Mouse (Mus musculus) hindbrain, embryonic 15.5 days (tissue): ENCODE results near the gene Gm1113. TPM values are rescaled to one million over a fixed set of nuclear protein-coding genes. Genes with fewer than 3 reads are reported as not detected.
A peak's percentile ranks its signal among the peaks of the same experiment; 100 is the strongest.

ENCODE experiments used
- ATAC-seq: fragments of 200-750 bp; cut with Nextera tagmentation; 2 replicates; pipeline ENCODE4 v1.8.0; 2017; ENCODE audit warnings: low read depth, moderate number of reproducible peaks, moderate TSS enrichment; ENCODE audit not compliant: low FRiP score
- H3K27ac ChIP-seq: fragments of 300-500 bp; sonication (generic); replicated peaks from 2 replicates; pipeline ENCODE4 v1.5.1; 2015; ENCODE audit warnings: mild to moderate bottlenecking, inconsistent platforms
- H3K27me3 ChIP-seq: fragments of 300-500 bp; sonication (generic); 2 replicates; pipeline ENCODE4 v1.6.1; 2015; ENCODE audit warnings: control low read depth, inconsistent platforms
- H3K36me3 ChIP-seq: fragments of 300-500 bp; sonication (generic); 2 replicates; pipeline ENCODE4 v1.6.1; 2015; ENCODE audit warnings: control low read depth, inconsistent platforms
- H3K4me1 ChIP-seq: fragments of 300-500 bp; sonication (generic); replicated peaks from 2 replicates; pipeline ENCODE4 v1.6.1; 2015; ENCODE audit warnings: control low read depth, inconsistent platforms
- H3K4me2 ChIP-seq: fragments of 300-500 bp; sonication (generic); 2 replicates; pipeline ENCODE4 v1.6.1; 2015; ENCODE audit warnings: moderate library complexity, mild to moderate bottlenecking, inconsistent platforms
- H3K4me3 ChIP-seq: fragments of 300-500 bp; sonication (generic); 2 replicates; pipeline ENCODE4 v1.5.1; 2015; ENCODE audit warnings: mild to moderate bottlenecking, inconsistent platforms
- H3K9ac ChIP-seq: fragments of 300-500 bp; sonication (generic); 2 replicates; pipeline ENCODE4 v1.6.1; 2015; ENCODE audit warnings: inconsistent platforms
- H3K9me3 ChIP-seq: fragments of 300-500 bp; sonication (generic); 2 replicates; pipeline ENCODE4 v1.6.1; 2016; ENCODE audit warnings: control low read depth, inconsistent platforms
- WGBS: fragments of 180-500 bp; shearing (Covaris S2); methylation state at CpG from one replicate; pipeline ENCODE4 v1.1.7; 2015; 5-methylcytosine and 5-hydroxymethylcytosine counted together
- polyA plus RNA-seq: library from polyadenylated mRNA; unstranded; fragments of >200 nt; fragmentation: Nextera tagmentation; extraction: Ambion mirVana; gene quantifications from 2 replicates; pipeline ENCODE4 v1.2.1, GENCODE M21; 2015

Gene Gm1113
- polyA plus RNA-seq, 1 experiment from 2014 or later: not detected

DNA sequence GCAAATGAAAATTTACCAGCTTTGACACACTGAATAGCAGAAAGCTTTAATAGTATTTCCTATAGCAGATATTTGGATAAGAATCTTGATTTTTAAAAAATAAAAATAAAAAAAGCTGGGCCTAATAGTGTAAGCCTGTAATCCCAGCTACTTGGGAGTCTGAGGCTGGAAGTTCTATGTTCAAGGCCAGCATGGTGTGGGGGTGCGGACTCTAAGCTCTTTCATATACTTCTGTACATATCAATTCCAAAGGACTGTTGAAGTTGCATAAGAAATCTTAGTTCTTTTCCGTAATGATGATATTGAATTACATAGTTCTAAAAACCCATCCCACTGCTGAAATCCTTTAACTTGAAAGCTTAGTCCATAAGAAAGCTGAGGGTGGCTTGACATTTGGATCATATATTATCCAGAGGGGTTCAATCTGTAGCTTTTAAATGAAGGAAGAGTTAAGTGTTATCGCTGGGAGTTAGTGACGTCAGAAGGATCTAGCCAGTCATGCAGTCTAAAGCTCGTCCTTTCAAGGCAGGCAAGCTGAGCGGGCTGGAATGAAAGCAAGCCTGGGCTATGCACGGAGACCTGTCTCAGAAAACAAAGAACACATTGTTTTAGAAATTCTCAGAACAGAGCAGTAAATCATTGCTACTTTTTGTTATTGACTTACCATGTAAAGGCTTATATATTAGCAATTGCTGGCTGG, 24.9 kb downstream of the Gm1113 start:
- Histone ChIP-seq H3K9ac (no peak overlapping the region), H3K4me2 (no peak overlapping the region), H3K27me3 (no peaks in the 10 kb centered on the region), H3K4me1 (no peaks in the 10 kb centered on the region), H3K4me3 (no peak overlapping the region), H3K27ac (no peak overlapping the region), H3K36me3 (peaks cover 15% of the 10 kb centered on the region), H3K9me3 (no peaks in the 10 kb centered on the region)
- 47% methylated on average over 7 of the region's 7 CpGs for WGBS
- ATAC-seq: no peak

DNA sequence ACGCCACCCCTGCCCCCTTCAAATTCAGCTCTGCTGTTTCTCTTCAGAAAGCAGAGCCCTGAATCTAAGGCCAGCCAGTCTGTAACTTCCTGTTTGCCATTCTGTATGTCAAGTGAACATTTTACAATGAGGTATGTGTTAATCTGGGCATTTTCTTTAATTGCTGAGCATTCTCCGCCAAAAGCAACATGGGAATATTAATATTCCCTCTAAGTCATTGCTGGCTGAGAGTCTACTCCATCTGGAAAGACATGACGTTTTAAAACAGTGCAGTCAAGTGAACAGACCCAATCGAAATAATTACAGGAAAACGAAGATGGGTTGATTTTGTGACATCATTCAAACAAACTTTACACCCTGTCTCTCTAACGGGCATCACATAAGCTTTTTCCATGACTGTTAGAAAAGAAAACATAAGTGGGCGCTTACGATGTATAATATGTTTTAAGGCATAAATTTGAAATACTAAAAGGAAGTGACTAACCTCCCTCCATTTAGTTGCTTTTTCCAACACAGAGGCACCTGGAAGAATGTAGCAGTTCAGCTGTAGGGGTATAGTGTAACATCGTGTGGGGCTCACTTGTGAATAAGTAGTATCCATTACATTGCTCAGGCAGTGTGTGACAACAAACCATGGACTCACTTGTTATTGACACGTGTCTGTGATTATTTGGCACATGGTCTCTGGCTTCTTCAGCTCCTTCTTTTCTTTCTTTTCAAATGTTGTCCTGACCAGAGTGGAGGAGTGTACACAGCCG, 26.8 kb downstream of the Gm1113 start:
- Histone ChIP-seq H3K27me3 (no peaks in the 10 kb centered on the region), H3K4me3 (no peak overlapping the region), H3K4me1 (no peaks in the 10 kb centered on the region), H3K4me2 (no peak overlapping the region), H3K27ac (no peak overlapping the region), H3K9ac (no peak overlapping the region), H3K36me3 (peaks cover 23% of the 10 kb centered on the region; the same call in 1 of the 2 replicates), H3K9me3 (no peaks in the 10 kb centered on the region)
- no peak for ATAC-seq
- 79% methylated on average over 11 of the region's 11 CpGs for WGBS

DNA sequence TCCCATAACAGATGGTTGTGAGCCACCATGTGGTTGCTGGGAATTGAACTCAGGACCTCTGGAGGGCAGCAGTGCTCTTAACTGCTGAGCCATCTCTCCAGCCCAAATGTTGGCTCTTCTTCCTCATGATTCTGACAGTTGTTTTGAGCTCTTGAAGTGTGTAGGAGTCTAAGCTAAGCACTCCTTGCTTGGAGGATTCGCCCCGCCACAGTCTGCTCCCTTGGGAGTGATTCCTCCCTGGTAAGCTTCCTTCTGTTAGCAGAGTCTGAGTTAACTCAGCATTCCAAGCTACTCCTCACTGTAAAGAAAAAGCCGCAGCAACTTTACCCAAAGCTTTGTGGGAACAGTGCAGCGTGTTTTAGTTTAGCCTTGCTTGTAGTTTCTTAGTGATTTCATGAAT, 29.6 kb downstream of the Gm1113 start:
- peaks cover 34% of the 10 kb centered on the region for H3K36me3 ChIP-seq
- no peak overlapping the region for H3K4me2 ChIP-seq
- H3K9me3 ChIP-seq: no peaks in the 10 kb centered on the region
- no peaks in the 10 kb centered on the region for H3K4me1 ChIP-seq
- no peak for ATAC-seq
- WGBS: 91% methylated on average over 4 of the region's 4 CpGs
- H3K4me3 ChIP-seq: no peak overlapping the region
- no peaks in the 10 kb centered on the region for H3K27me3 ChIP-seq
- H3K27ac ChIP-seq: no peak overlapping the region
- H3K9ac ChIP-seq: no peak overlapping the region

DNA sequence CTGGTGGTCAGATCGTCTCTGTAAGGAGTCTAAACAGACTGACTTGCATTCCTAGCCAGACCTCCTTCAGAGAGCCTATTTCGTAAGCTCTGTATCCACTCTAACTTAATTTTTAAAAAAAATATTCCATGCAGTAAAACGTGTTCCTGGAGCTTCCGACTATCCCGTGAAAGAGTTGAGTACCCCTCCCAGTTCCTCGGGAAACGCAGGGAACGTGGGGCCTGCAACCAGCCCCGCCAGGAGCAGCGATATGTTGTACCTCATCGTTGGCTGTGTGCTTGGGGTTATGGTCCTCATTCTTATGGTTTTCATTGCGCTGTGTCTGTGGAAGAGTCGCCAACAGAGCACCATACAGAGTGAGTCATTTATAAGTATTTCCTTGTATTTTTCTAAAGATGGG, 31.5 kb downstream of the Gm1113 start:
- WGBS: 85% methylated on average over 13 of the region's 13 CpGs
- H3K9me3 ChIP-seq: no peaks in the 10 kb centered on the region
- H3K27ac ChIP-seq: no peak overlapping the region
- no peaks in the 10 kb centered on the region for H3K4me1 ChIP-seq
- no peak overlapping the region for H3K4me3 ChIP-seq
- H3K4me2 ChIP-seq: no peak overlapping the region
- ATAC-seq: no peak
- H3K27me3 ChIP-seq: no peaks in the 10 kb centered on the region
- peaks cover 34% of the 10 kb centered on the region for H3K36me3 ChIP-seq
- H3K9ac ChIP-seq: no peak overlapping the region

DNA sequence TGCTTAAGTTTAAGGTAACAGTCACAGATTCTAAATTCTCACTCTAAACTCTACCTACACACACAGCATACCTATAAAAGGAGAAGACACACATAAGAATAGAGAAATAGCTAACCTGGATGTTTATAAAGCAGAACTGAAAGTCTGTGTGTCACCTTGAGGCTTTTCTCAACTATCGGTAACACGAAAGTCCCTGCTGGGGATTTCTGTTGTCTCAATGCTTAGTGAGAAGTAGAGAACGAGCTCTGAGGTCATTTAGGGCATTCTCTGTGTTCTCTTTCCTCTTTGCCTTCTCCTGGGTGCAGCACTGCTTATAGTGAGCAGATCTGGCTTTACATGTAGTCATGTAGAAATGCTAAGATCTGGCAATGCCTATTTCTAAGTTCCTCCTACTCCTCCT, 34.1 kb downstream of the Gm1113 start:
- Histone ChIP-seq H3K9me3 (no peaks in the 10 kb centered on the region), H3K4me3 (no peak overlapping the region), H3K4me2 (no peak overlapping the region), H3K27me3 (no peaks in the 10 kb centered on the region), H3K36me3 (peaks cover 42% of the 10 kb centered on the region), H3K4me1 (no peaks in the 10 kb centered on the region), H3K9ac (no peak overlapping the region), H3K27ac (no peak overlapping the region)
- ATAC-seq: no peak
- WGBS: 87% methylated on average over 3 of the region's 3 CpGs

DNA sequence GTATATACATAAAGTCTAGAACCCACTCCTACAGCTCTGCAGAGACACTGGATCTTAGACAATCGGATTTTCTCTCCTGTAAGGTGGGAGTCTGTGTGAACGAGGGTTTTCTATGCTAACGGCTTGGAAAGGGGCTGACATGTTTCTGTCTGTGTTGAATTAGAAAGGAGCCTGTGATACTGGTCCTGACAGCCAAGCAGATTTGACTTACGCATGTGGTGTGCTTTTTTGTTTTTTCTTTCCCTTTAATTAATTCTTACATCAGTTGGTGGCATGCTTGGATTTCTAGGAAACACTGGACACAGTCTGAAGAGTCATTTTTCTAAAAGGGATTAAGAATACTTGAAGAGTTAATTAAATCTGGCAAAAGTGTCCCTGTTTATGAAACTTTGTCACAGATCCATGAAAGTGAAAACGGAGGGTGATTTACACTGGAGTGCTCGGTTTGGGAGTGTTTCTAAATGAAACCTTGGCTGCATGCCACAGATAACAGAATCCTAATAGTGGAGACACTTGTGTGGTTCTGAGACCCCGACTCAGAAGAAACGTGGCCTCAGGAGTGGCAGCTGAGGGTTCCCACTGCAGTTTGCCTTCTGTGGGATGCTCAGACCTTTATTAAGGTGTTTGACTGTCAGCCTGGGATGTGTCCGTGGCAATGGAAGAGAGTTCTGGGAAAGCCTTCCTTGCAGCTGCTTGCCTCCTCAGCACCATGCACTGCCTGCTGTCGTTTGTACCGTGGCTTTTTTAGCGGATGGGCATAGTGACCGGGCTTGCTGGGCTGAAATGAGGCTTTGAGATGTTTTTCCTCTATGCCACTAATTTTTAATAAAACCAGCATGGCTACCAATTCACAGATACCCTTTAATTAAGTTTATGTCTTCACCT, 35.8 kb downstream of the Gm1113 start:
- ATAC-seq: no peak
- no peaks in the 10 kb centered on the region for H3K27me3 ChIP-seq
- H3K4me2 ChIP-seq: 0 out of 2 replicates have a peak overlapping the region, but pooled peaks have one; percentile 13
- no peak overlapping the region for H3K9ac ChIP-seq
- WGBS: 60% methylated on average over 13 of the region's 13 CpGs
- H3K4me1 ChIP-seq: no peaks in the 10 kb centered on the region
- no peak overlapping the region for H3K4me3 ChIP-seq
- peaks cover 37% of the 10 kb centered on the region for H3K36me3 ChIP-seq
- H3K9me3 ChIP-seq: no peaks in the 10 kb centered on the region
- H3K27ac ChIP-seq: no peak overlapping the region

DNA sequence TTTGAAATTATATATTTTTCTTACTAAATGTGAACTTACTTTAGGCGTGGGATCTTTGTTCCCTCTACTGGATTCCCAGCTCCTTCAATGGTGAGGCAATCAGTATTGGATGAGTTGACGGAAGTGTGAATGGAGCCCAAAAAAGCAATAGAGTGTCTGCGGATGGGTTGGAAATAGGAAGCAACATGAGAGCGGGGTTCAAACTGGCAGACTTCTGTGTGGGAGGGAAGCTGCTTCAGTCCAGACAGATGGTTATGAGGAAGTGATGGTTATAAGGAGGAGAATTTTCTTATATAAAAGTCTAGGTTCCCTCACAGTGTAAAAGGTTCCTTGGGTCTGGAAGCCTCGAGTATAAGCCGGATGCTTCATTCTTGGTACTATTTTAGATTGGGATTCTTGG, 38.6 kb downstream of the Gm1113 start:
- H3K27ac ChIP-seq: no peak overlapping the region
- no peak overlapping the region for H3K4me2 ChIP-seq
- H3K4me3 ChIP-seq: no peak overlapping the region
- H3K27me3 ChIP-seq: no peaks in the 10 kb centered on the region
- H3K9ac ChIP-seq: no peak overlapping the region
- WGBS: 93% methylated on average over 6 of the region's 6 CpGs
- no peak for ATAC-seq
- H3K9me3 ChIP-seq: no peaks in the 10 kb centered on the region
- no peaks in the 10 kb centered on the region for H3K4me1 ChIP-seq
- peaks cover 27% of the 10 kb centered on the region for H3K36me3 ChIP-seq

DNA sequence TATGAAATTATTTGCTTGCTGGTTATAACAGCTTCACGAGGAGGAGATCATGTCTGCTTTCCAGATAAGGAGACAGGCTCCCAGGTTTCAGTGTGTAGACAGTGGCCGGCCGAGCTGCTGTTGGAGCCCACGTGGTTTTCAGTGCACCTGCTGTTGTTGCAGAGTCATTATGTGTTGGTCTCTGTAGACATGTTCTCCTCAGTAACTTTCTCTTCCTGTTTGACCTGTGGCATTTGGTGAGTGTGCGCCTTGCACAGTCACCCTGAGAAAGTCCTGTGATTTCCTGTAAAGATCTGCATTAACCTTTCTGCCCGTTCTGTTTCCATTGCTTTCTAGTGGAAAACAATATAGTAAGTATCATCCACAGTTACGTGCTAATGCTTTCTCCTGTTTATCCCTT, 42.7 kb downstream of the Gm1113 start:
- Histone ChIP-seq H3K36me3 (peaks cover 28% of the 10 kb centered on the region), H3K4me2 (no peak overlapping the region), H3K27ac (no peak overlapping the region), H3K9ac (no peak overlapping the region), H3K4me3 (no peak overlapping the region), H3K27me3 (no peaks in the 10 kb centered on the region), H3K4me1 (no peaks in the 10 kb centered on the region), H3K9me3 (no peaks in the 10 kb centered on the region)
- no peak for ATAC-seq
- 91% methylated on average over 7 of the region's 7 CpGs for WGBS

DNA sequence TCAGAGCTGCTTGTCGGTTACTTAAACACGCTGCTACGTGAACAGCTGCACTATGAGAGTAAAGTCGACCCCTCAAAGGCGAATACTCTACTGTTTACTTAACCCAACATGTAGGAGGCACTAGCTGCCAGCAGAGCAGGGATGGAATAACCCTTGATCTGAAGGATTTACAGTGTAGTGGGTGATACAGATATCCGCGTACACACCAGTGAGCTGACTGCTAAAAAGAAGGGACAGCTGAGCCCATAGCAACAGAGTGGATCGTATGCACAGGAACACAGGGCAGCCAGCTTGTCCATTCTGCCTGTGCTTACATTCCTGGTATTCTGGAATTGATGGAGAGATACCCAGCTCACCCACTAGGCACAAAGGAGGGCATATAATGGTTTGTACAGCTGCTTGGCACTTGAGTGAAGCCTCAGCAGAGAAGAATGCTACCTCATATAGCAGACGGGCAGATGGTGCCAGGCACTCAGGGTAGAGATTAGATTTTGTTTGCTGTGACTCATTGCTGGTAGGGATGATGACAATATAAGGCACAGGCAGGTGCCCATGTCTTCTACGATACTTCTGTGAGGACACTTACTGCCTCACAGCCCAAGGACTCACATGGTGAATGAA, 43.9 kb downstream of the Gm1113 start:
- H3K4me2 ChIP-seq: no peak overlapping the region
- peaks cover 19% of the 10 kb centered on the region for H3K36me3 ChIP-seq
- no peaks in the 10 kb centered on the region for H3K4me1 ChIP-seq
- H3K27me3 ChIP-seq: no peaks in the 10 kb centered on the region
- H3K4me3 ChIP-seq: no peak overlapping the region
- no peak overlapping the region for H3K27ac ChIP-seq
- no peaks in the 10 kb centered on the region for H3K9me3 ChIP-seq
- 85% methylated on average over 10 of the region's 10 CpGs for WGBS
- ATAC-seq: no peak
- H3K9ac ChIP-seq: no peak overlapping the region

DNA sequence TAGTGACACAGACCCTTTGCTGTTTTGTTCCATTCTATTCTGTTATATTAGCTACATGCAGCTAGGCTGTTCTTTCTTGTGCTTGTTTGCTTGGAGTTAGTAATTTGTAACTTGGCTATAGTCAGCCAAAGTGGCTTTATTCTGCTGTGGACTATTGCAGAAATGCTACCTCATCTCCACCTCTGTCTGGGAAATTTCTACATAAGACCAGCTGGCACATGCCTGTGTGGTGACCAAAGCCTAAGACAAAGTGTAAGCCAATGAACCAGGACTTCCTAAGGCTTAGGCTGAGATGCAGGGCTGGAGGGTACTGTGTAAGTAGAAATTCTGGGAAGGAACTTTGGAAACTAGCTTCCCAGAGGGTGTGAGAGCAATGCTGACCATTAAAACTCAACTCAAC, 49.2 kb downstream of the Gm1113 start:
- H3K4me1 ChIP-seq: peaks cover 3% of the 10 kb centered on the region; the same call in 1 of the 2 replicates
- no peak overlapping the region for H3K27ac ChIP-seq
- H3K9me3 ChIP-seq: no peaks in the 10 kb centered on the region
- H3K27me3 ChIP-seq: no peaks in the 10 kb centered on the region
- no peak for ATAC-seq
- H3K4me3 ChIP-seq: no peak overlapping the region
- no peak overlapping the region for H3K9ac ChIP-seq
- peaks cover 10% of the 10 kb centered on the region; the same call in 1 of the 2 replicates for H3K36me3 ChIP-seq
- no peak overlapping the region for H3K4me2 ChIP-seq

DNA sequence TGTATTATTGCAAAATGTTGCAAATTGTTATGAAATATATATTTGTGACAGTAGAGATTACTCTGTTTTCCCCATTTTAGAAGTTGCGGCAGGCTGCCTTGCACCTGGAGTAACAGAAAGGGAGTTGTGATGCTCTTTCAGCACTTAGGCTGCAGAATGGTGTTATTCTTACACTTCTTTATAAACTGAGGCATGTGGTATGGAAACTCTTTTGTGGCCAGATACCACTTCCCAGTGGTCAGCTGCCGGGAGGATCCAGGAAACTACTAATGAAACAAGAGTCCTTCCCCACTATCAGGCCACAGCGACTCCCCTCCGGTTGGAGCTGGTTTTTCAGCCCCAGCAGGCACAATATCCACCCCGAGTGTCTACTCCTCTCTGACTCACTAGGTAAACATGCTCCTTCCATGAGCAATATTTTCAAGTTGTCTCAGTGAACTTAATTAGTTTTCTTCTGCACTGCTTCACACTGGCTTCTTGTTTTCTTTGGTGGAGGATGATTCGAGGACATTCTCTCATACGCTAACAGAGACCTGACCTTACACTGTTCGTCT, 50.7 kb downstream of the Gm1113 start:
- ATAC-seq: no peak; the same call in 1 of the 2 replicates
- Histone ChIP-seq H3K4me2 (no peak overlapping the region), H3K9me3 (no peaks in the 10 kb centered on the region), H3K9ac (no peak overlapping the region), H3K27me3 (no peaks in the 10 kb centered on the region), H3K4me1 (peaks cover 3% of the 10 kb centered on the region; the same call in 1 of the 2 replicates), H3K4me3 (no peak overlapping the region), H3K27ac (no peak overlapping the region), H3K36me3 (peaks cover 10% of the 10 kb centered on the region; the same call in 1 of the 2 replicates)
- WGBS: 66% methylated on average over 8 of the region's 8 CpGs
